Mouse (Mus musculus): ENCODE results near the gene Rarb.

- TF ChIP-seq POLR2A (IDR thresholded peaks at IDR 0.05; ENCODE audit: insufficient read length, low read depth) = no peak
- no peak for TF ChIP-seq MYOG (IDR thresholded peaks at IDR 0.05; ENCODE audit: control insufficient read depth in 1 of 3, insufficient read depth in 1 of 3, insufficient read length in 2 of 3, low read depth in 2 of 3)
- TF ChIP-seq E2F4 (IDR thresholded peaks at IDR 0.05; ENCODE audit: insufficient read depth) = no peak
- TF ChIP-seq SRF (IDR thresholded peaks at IDR 0.05; ENCODE audit: control insufficient read depth, insufficient read length, low read depth) = no peak
- TF ChIP-seq TCF12 (IDR thresholded peaks at IDR 0.05; ENCODE audit: insufficient read depth, poor library complexity, severe bottlenecking) = no peak
- no peak for TF ChIP-seq USF1 (IDR thresholded peaks at IDR 0.05; ENCODE audit: low read depth)
- TF ChIP-seq TCF3 (IDR thresholded peaks at IDR 0.05; ENCODE audit: insufficient read length, low read depth) = no peak
- no peak for TF ChIP-seq POLR2AphosphoS2 (IDR thresholded peaks at IDR 0.05; ENCODE audit: insufficient read length, low read depth)
- TF ChIP-seq REST (IDR thresholded peaks at IDR 0.05; ENCODE audit: insufficient read depth, insufficient read length) = no peak
- TF ChIP-seq MAX (IDR thresholded peaks at IDR 0.05; ENCODE audit: low read depth) = no peak
- no peak for TF ChIP-seq CEBPB (IDR thresholded peaks at IDR 0.05; ENCODE audit: insufficient read depth, poor library complexity, severe bottlenecking)
Observed at GRCm38 (mm10) chr14:16432550-16432949, 386.4 kb downstream of the Rarb start.
